Comparison of ENCODE assay signal across 9 mouse cellular contexts in genomic region chr9:74909245-74909644, GRCm38 (mm10). TPM values are rescaled to one million over a fixed set of nuclear protein-coding genes. Genes with fewer than 3 reads are reported as not detected.
DNase-seq lines count a peak whose midpoint lies in the region; ATAC-seq and TF ChIP-seq lines count a peak whose summit lies in the region.
"Had no signal": no experiment of that assay in that cellular context is flagged by ENCODE, and none has a peak within 500 bp of the region (broad histone marks: within the 10 kb centered on the region; RNA-seq: fewer than 3 reads in every experiment).

No protein-coding gene starts in this region.

- no peaks in the 10 kb centered on the region for H3K36me3 ChIP-seq in heart, embryonic 10.5 days
- H3K36me3 ChIP-seq in ES-Bruce4 (ENCODE audit: control insufficient read depth, insufficient read depth, low read length, poor library complexity, severe bottlenecking): no peaks in the 10 kb centered on the region
- H3K36me3 ChIP-seq in forebrain, embryonic 16.5 days (ENCODE audit: control insufficient read depth, insufficient read depth): no peaks in the 10 kb centered on the region
- H3K36me3 ChIP-seq in hindbrain, embryonic 13.5 days: no peaks in the 10 kb centered on the region

- no peak for ATAC-seq in forebrain, embryonic 16.5 days
- ATAC-seq in hindbrain, embryonic 13.5 days (ENCODE audit: low FRiP score): no peak

- peak overlapping the region; percentile 28; the same call in 1 of the 2 replicates for H3K9ac ChIP-seq in ES-Bruce4 (ENCODE audit: low read depth, poor library complexity, severe bottlenecking)
- H3K9ac ChIP-seq in forebrain, embryonic 16.5 days (replicated peaks; ENCODE audit: low read depth, low read length): no peak overlapping the region; the same call in 1 of the 2 replicates
- H3K9ac ChIP-seq in hindbrain, embryonic 13.5 days: no peak overlapping the region

- no peak for TF ChIP-seq POLR2A in ES-Bruce4 (IDR thresholded peaks at IDR 0.05; ENCODE audit: insufficient read depth, low read length)

- H3K4me3 ChIP-seq in heart, embryonic 10.5 days: no peak overlapping the region
- peak overlapping the region; percentile 39; the same call in 1 of the 2 replicates for H3K4me3 ChIP-seq in ES-Bruce4 (ENCODE audit: low read depth, low read length)
- H3K4me3 ChIP-seq in forebrain, embryonic 16.5 days (replicated peaks; ENCODE audit: low read length): no peak overlapping the region
- no peak overlapping the region for H3K4me3 ChIP-seq in hindbrain, embryonic 13.5 days

- no peak overlapping the region for H3K4me2 ChIP-seq in forebrain, embryonic 16.5 days (ENCODE audit: low read length)
- no peak overlapping the region for H3K4me2 ChIP-seq in hindbrain, embryonic 13.5 days

- H3K9me3 ChIP-seq in heart, embryonic 10.5 days: no peaks in the 10 kb centered on the region
- H3K9me3 ChIP-seq in ES-Bruce4 (replicated peaks; ENCODE audit: control insufficient read depth, insufficient read depth, low read length, poor library complexity, severe bottlenecking): no peaks in the 10 kb centered on the region
- H3K9me3 ChIP-seq in forebrain, embryonic 16.5 days (ENCODE audit: control insufficient read depth, low read length): no peaks in the 10 kb centered on the region
- H3K9me3 ChIP-seq in hindbrain, embryonic 13.5 days: no peaks in the 10 kb centered on the region

- 66% methylated on average over 15 of the region's 15 CpGs for WGBS in heart, embryonic 10.5 days
- WGBS in forebrain, embryonic 16.5 days: 44% methylated on average over 15 of the region's 15 CpGs
- WGBS in hindbrain, embryonic 13.5 days: 62% methylated on average over 15 of the region's 15 CpGs

- H3K27me3 ChIP-seq in heart, embryonic 10.5 days (ENCODE audit: insufficient read depth, poor library complexity, severe bottlenecking): no peaks in the 10 kb centered on the region; the same call in 1 of the 2 replicates
- H3K27me3 ChIP-seq in ES-Bruce4 (ENCODE audit: control insufficient read depth, insufficient read depth, low read length, poor library complexity, severe bottlenecking): no peaks in the 10 kb centered on the region
- H3K27me3 ChIP-seq in forebrain, embryonic 16.5 days (replicated peaks; ENCODE audit: control insufficient read depth, insufficient read depth, low read length): no peaks in the 10 kb centered on the region
- H3K27me3 ChIP-seq in hindbrain, embryonic 13.5 days: no peaks in the 10 kb centered on the region

- TF ChIP-seq CTCF in ES-Bruce4 (IDR thresholded peaks at IDR 0.05; ENCODE audit: low read depth, low read length): no peak

- peaks cover 16% of the 10 kb centered on the region for H3K4me1 ChIP-seq in heart, embryonic 10.5 days
- no peaks in the 10 kb centered on the region for H3K4me1 ChIP-seq in ES-Bruce4 (ENCODE audit: control insufficient read depth, insufficient read depth, low read length)
- H3K4me1 ChIP-seq in forebrain, embryonic 16.5 days (replicated peaks; ENCODE audit: control insufficient read depth, insufficient read depth, low read length): 0 out of 2 replicates have a peak, but pooled peaks cover 3% of the 10 kb centered on the region
- no peaks in the 10 kb centered on the region for H3K4me1 ChIP-seq in hindbrain, embryonic 13.5 days (replicated peaks)

- no peak for TF ChIP-seq EP300 in ES-Bruce4 (IDR thresholded peaks at IDR 0.05; ENCODE audit: insufficient read depth, low read depth, low read length)

- H3K27ac ChIP-seq in heart, embryonic 10.5 days: no peak overlapping the region
- no peak overlapping the region for H3K27ac ChIP-seq in ES-Bruce4 (ENCODE audit: insufficient read depth, low read length)
- no peak overlapping the region for H3K27ac ChIP-seq in forebrain, embryonic 16.5 days (ENCODE audit: low read length)
- no peak overlapping the region for H3K27ac ChIP-seq in hindbrain, embryonic 13.5 days

- DNase-seq in heart, adult 11 months: peak; percentile 95
- DNase-seq in heart, embryonic 10.5 days (ENCODE audit: low spot score): no peak
- peak; percentile 91 to 92 for DNase-seq in adrenal gland, postnatal 36 days
- DNase-seq in lung, postnatal 10 days: peak; percentile 67
- no peak for DNase-seq in thymus, postnatal 14 days
- DNase-seq: thymus, postnatal 36 days had no signal

RNA-seq across cellular contexts. Expression of gene Fam214a, which starts 43.4 kb away (rescaled TPM):
- 7.3 and 9.2 TPM in 2 replicates for polyA plus RNA-seq in heart, embryonic 10.5 days (2016; fragmentation: Nextera tagmentation; extraction: Ambion mirVana)
- polyA plus RNA-seq in ES-Bruce4 (2011; ENCODE audit: insufficient read depth, insufficient read length, low read depth, missing spikeins): 7.7 and 9.8 TPM in 2 replicates
- total RNA-seq in adrenal gland, postnatal 36 days (2021): 10 to 100 TPM; 75.3 to 86.8 TPM
- 30.1 and 32.0 TPM in 2 replicates for polyA plus RNA-seq in forebrain, embryonic 16.5 days (2015; fragmentation: Nextera tagmentation; extraction: Ambion mirVana)
- 27.0 and 30.2 TPM in 2 replicates for polyA plus RNA-seq in hindbrain, embryonic 13.5 days (2015; fragmentation: Nextera tagmentation; extraction: Ambion mirVana)

RNA-seq across cellular contexts. Expression of gene Onecut1, which starts 47.5 kb away (rescaled TPM):
- polyA plus RNA-seq in heart, embryonic 10.5 days (2016; fragmentation: Nextera tagmentation; extraction: Ambion mirVana): 0.10 and 1.9 TPM in 2 replicates
- 0.44 TPM in 1 of 2 replicates, not detected in the other for polyA plus RNA-seq in ES-Bruce4 (2011; ENCODE audit: insufficient read depth, insufficient read length, low read depth, missing spikeins)
- under 1 TPM in 1 of 2 experiments, not detected in 1; 0.26 TPM for total RNA-seq in adrenal gland, postnatal 36 days (2021)
- polyA plus RNA-seq in forebrain, embryonic 16.5 days (2015; fragmentation: Nextera tagmentation; extraction: Ambion mirVana): 0.51 and 0.80 TPM in 2 replicates
- 5.5 and 7.8 TPM in 2 replicates for polyA plus RNA-seq in hindbrain, embryonic 13.5 days (2015; fragmentation: Nextera tagmentation; extraction: Ambion mirVana)

Comparison
In these comparisons a context has a peak if more than half of its experiments do, and no peak if none do; other contexts are left out.
1. DNase-seq: peak in heart, adult 11 months (single experiment), adrenal gland, postnatal 36 days (2 of 2) and lung, postnatal 10 days (single experiment); none in heart, embryonic 10.5 days (single experiment) and thymus, postnatal 14 days (single experiment).